Mouse (Mus musculus) urinary bladder, adult 18-20 months (tissue): ENCODE data around the gene Zfp28.

Source experiments
- DNase-seq, 2 experiments: peaks; one replicate each; pipeline ENCODE4 v3.0.0; 2022; ENCODE audit warnings: low spot score in 2 of 2, mixed read lengths in 2 of 2

Zfp28 gene

DNA sequence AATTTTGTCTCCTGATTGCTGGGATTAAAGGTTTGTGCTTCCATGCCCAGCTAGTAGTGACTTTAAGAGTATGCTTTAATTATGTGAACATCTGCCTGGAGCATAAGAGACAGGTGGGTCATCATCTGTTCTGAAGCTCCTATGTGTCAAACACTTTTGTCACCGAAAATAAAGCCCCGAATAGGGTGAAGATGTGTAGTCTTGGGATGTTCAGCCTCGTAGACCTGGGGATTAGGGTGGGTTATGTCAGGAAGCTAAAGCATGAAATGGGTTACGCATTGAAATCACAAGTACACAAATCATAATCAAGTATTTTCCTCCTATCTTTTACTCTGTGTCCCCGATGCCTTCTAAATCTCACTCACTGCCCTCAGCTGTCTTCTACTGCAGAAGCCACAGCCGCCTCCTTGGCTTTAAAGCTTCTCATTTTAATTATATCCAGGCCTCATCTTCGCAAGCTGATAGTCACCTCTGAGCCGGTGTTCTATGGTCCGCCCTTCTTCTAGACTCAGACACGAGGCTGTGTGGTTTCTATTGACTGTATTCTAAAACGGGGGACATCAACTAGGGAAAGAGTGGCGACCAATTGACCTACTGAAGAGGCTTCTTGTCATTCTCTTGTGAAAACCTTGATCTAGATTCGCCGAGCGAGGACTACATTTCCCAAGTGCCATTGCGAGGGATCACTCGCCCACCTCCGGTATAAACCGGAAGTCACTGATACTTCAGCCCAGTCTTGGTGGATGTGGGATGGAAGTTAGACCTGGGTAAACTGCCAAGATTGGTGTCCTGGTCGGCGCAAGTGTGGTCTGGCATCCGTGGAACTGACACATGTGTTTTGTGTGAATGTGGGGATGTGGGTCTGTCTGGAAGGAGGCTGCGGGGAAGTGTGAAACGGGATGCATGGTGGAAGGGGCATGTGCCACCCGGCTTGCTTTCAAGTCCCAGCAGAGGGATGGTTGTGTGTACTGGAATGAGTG is 15.2 kb downstream of the Zfp28 start, which contains the start of gene Smim17:
TSS of gene Smim17 (plus strand) at position 720 of the 980 bp plus-strand sequence.
- DNase-seq: no peak

DNA sequence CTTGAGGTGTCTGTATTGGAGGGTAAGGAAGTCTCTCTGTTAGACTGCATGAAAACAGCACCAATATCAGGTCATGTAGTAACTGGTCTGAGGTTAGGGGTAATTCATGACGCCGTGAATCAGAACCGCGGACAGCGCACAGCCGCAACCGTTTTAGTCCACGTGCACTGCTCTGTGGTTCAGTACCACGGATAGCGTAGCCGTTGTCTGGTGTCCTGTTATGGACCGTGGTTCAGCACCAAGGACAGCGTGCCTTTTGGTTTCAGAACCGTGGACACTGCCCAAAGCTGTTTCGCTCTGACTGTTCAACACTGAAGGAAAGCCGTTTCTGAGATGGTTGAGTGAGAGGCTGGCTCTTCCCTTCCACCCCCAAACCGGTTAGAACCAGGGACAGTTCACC is 26.9 kb downstream of the Zfp28 start, which contains the start of gene Gm20715:
TSS of gene Gm20715 (plus strand) at position 235 of the 400 bp plus-strand sequence.
- DNase-seq: peak; percentile 88 to 91

DNA sequence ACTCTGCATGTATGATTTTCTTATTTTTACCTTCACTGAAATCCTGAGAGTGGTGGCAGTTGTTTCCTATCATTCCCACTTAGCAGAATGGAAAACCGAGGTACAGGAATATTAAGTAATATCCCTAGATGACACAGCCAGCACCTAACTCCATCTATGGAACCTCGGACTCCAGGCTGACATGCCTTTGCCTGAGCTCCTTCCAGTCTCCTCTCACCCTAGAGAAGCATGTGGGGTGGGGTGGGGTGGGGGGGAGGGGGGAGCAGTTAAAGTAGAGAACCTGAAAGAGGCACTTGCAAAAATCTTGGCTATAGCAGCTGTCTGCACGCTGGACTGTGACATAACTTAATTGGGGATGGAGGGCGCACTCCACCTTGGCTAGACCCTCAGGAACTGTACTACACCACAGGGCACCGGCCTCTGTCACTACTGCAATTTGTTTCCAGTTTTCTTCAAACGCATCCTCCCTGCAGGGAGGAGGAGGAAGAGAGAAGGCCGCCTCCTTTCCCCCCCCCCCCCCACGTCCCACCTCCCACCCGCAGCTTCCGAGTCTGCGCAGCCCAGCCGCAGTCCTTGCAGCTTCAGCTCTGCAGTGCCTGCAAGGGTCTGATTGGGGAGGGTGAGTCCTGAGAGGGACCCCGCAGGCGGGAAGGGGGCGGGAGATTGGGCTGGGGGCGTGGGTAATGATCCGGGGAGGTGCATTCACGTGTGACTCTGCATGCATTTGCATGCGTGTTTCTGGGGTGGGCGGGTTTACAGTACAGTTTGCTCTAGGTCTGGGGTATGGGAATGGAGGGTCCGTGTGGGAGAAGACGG is 31.7 kb downstream of the Zfp28 start:
- DNase-seq: no peak

DNA sequence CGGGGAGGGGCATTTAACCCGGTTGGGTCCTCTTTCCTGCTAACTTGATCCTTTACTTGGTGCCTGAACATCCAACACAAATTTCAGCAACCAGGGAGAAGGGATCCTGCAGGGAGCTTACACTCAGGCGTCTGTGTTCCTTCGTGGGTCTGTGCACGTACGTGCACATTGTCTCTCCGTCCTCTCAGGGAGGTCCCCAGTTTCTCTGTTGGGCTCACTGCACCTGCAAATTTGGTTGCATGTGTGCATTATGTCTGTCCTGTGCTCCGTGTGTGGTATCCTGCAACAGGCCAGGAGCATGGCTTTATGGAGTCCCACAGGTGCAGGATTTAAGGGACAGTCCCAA is 32.3 kb downstream of the Zfp28 start:
- DNase-seq: no peak

DNA sequence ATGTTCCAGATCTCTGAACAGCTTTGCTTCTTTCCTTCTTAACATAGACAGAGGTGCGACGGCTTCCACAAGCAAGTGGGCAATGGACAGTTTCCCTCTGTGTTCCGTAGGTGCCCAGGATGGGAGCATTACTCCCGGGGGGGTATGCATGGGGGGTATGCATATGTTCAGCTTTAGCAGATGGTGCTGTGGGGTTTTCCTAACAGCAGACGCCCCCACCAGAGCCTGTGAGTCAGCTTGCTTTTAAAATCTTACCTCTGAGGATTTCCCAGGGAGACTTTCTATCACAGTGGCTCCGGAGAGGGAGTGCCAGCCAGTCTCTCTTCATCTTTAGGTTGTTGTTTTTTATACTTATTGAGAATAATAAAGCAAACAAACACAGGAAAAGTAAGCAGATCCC is 36.8 kb downstream of the Zfp28 start:
- no peak for DNase-seq

DNA sequence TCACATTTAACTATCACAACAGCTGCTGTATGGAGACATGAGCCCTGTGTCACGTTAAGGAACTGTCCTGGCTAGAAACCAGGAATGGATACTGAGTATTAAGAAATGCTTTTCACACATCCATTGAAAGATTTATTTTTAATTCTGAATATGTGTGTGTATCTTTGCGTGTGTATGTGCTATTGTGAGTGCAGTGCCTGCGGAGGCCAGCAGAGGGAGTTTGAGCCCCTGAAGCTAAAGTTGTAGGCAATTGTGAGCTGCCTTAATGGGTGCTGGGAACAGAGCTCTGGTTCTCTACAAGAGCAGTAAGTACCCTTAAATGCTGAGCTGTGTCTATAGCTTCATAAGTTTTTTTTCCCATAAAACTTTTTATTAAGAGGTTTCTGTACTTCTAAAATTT is 46.3 kb downstream of the Zfp28 start:
- no peak for DNase-seq

DNA sequence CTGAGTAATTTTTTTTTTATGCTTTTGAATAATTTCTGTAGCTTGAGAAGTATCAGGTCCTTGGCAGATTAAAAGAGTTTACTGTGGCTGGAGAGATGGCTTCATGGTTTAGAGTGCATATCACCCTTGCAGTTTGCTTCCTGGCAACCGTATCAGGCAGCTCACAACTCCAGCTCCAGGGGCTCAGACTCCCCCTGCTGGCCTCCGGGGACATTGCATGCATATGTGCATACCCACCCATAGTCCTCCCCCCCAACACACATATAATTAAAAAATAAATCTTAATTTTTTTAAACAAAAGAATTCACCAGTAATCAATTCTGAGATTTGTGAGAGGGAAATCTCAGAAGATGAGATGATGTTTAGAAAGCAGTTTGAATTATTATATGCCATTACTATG is 47.2 kb downstream of the Zfp28 start:
- no peak for DNase-seq

DNA sequence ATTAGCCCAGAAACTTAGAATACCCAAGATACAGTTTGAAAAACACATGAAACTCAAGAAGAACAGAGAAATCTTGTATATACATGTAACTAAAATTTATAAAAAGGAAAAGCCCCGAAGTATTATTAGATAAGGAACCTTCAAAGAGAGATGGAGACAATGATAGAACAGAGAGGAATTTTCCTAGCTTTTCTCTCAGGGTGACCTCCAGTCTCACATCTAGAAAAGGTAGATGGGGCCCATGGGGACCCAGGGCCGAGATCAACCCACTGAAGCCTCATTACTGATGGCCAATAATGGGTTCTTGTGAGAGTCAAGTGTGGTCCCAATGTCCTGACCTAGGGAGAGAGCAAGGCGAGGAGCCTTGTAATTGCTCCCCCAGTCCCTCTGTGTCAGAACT is 55.3 kb downstream of the Zfp28 start, which contains the start of gene Olfr1344:
TSS of gene Olfr1344 (plus strand) at position 301 of the 400 bp plus-strand sequence.
- no peak for DNase-seq

DNA sequence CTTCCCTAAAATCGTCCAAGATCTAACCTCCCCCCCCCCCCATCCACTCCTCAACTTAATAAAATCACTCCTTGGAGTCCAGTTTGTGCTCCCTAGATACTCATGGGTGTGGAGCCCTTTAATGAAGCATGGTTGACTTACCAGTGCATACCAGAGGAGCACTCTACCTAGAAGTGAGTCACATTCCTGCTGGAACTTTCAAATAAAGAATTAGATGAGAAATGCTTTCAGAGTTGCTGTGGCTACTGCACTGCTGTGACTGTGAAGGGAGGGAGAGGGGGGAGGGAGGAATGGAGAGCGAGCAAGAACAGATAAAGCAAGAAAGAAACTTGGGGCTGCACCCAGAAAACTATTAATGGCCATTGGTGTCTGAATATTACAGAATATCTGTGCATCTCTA is 58.1 kb downstream of the Zfp28 start:
- DNase-seq: no peak
